Mouse (Mus musculus) CH12.LX (cell line): ENCODE results near the gene Scp2. TPM values are rescaled to one million over a fixed set of nuclear protein-coding genes. Genes with fewer than 3 reads are reported as not detected.

ENCODE experiments used
- DNase-seq: peaks from one replicate; pipeline ENCODE4 v3.0.0-alpha.2; 2013; ENCODE audit errors: extremely low read depth
- H3K27ac ChIP-seq: 2 replicates; pipeline ENCODE4 v1.5.1; 2012; ENCODE audit warnings: low read depth, mild to moderate bottlenecking, control low read depth, moderate library complexity; ENCODE audit not compliant: insufficient read depth
- H3K27me3 ChIP-seq: replicated peaks from 2 replicates; pipeline ENCODE3; 2012; ENCODE audit warnings: inconsistent platforms
- H3K36me3 ChIP-seq, 2 experiments: replicated peaks in 1 of 2; 2 replicates each; pipeline versions ENCODE3 to v1.6.1; 2012; ENCODE audit warnings: inconsistent platforms in 1 of 2, low read length in 1 of 2, mild to moderate bottlenecking in 1 of 2, mixed read lengths in 1 of 2, moderate library complexity in 1 of 2; ENCODE audit not compliant: control insufficient read depth in 1 of 2, insufficient read depth in 1 of 2
- H3K4me1 ChIP-seq, 2 experiments: 2 replicates each; pipeline ENCODE4 v1.6.1; 2012; ENCODE audit warnings: inconsistent platforms in 1 of 2, moderate library complexity in 1 of 2; ENCODE audit not compliant: insufficient read depth in 2 of 2, control insufficient read depth in 1 of 2
- H3K4me2 ChIP-seq: 2 replicates; pipeline ENCODE4 v1.6.1; 2012; ENCODE audit warnings: low read depth, mild to moderate bottlenecking, control low read depth; ENCODE audit not compliant: poor library complexity, insufficient read depth, severe bottlenecking
- H3K4me3 ChIP-seq, 3 experiments: fragments of 150-350 bp in 1 of 3; sonication (generic) in 1 of 3; replicated peaks in 1 of 3; 2 replicates each; pipeline versions ENCODE3 to v1.5.1; 2011 to 2012; ENCODE audit warnings: low read depth in 2 of 3, low read length in 2 of 3, mild to moderate bottlenecking in 2 of 3, moderate library complexity in 2 of 3, control low read depth in 1 of 3, improper control_type of control experiment in 1 of 3, inconsistent platforms in 1 of 3, mixed read lengths in 1 of 3; ENCODE audit not compliant: poor library complexity in 1 of 3
- H3K79me2 ChIP-seq: replicated peaks from 2 replicates; pipeline ENCODE4 v1.6.1; 2012; ENCODE audit warnings: mild to moderate bottlenecking, moderate library complexity; ENCODE audit not compliant: control insufficient read depth, poor library complexity, insufficient read depth, severe bottlenecking; ENCODE audit errors: extremely low read depth
- H3K9ac ChIP-seq: 2 replicates; pipeline ENCODE4 v1.6.1; 2012; ENCODE audit warnings: low read depth, mild to moderate bottlenecking, control low read depth, moderate library complexity; ENCODE audit not compliant: insufficient read depth
- H3K9me3 ChIP-seq: replicated peaks from 2 replicates; pipeline ENCODE3; 2012; ENCODE audit warnings: low read length, inconsistent platforms, mixed read lengths
- BHLHE40 ChIP-seq: IDR thresholded peaks from 2 replicates; pipeline ENCODE4 v1.6.1; 2011; ENCODE audit warnings: mild to moderate bottlenecking, low read depth, low read length, improper control_type of control experiment
- CHD2 ChIP-seq: IDR thresholded peaks from 2 replicates; pipeline ENCODE4 v1.6.1; 2011; ENCODE audit warnings: low read length, improper control_type of control experiment
- CTCF ChIP-seq, 2 experiments: IDR thresholded peaks in 1 of 2; conservative IDR thresholded peaks in 1 of 2; 2 replicates each; pipeline ENCODE4 v1.5.1; 2011 to 2012; ENCODE audit warnings: low read depth in 2 of 2, low read length in 2 of 2, improper control_type of control experiment in 1 of 2, inconsistent platforms in 1 of 2, mild to moderate bottlenecking in 1 of 2, moderate library complexity in 1 of 2
- ELF1 ChIP-seq: IDR thresholded peaks from 2 replicates; pipeline ENCODE4 v1.6.1; 2014; ENCODE audit warnings: low read depth, mild to moderate bottlenecking, inconsistent platforms, low read length, improper control_type of control experiment
- EP300 ChIP-seq: IDR thresholded peaks from 2 replicates; pipeline ENCODE4 v1.6.1; 2011; ENCODE audit warnings: low read length, improper control_type of control experiment
- HCFC1 ChIP-seq: IDR thresholded peaks from 2 replicates; pipeline ENCODE4 v1.6.1; 2012; ENCODE audit warnings: low read depth, mild to moderate bottlenecking, inconsistent platforms, low read length, improper control_type of control experiment
- JUN ChIP-seq: IDR thresholded peaks from 2 replicates; pipeline ENCODE4 v1.6.1; 2011; ENCODE audit warnings: low read depth, mild to moderate bottlenecking, low read length, improper control_type of control experiment, moderate library complexity; ENCODE audit not compliant: insufficient read depth
- MAFK ChIP-seq: IDR thresholded peaks from 2 replicates; pipeline ENCODE4 v1.6.1; 2011; ENCODE audit warnings: low read length, improper control_type of control experiment; ENCODE audit not compliant: insufficient replicate concordance
- MAX ChIP-seq: IDR thresholded peaks from 2 replicates; pipeline ENCODE4 v1.6.1; 2011; ENCODE audit warnings: low read length, improper control_type of control experiment
- MAZ ChIP-seq: IDR thresholded peaks from 2 replicates; pipeline ENCODE4 v1.6.1; 2012; ENCODE audit warnings: low read depth, mild to moderate bottlenecking, inconsistent platforms, low read length, improper control_type of control experiment, moderate library complexity
- MYC ChIP-seq: IDR thresholded peaks from 2 replicates; pipeline ENCODE4 v1.6.1; 2011; ENCODE audit warnings: low read depth, mild to moderate bottlenecking, improper control_type of control experiment, low read length
- NELFE ChIP-seq: IDR thresholded peaks from 2 replicates; pipeline ENCODE4 v1.6.1; 2011; ENCODE audit warnings: low read depth, low read length, improper control_type of control experiment
- PAX5 ChIP-seq: IDR thresholded peaks from 2 replicates; pipeline ENCODE4 v1.6.1; 2012; ENCODE audit warnings: low read length, inconsistent platforms, mixed read lengths
- POLR2A ChIP-seq: IDR thresholded peaks from 2 replicates; pipeline ENCODE4 v1.6.1; 2011; ENCODE audit warnings: low read depth, mild to moderate bottlenecking, improper control_type of control experiment, low read length
- RAD21 ChIP-seq: IDR thresholded peaks from 2 replicates; pipeline ENCODE4 v1.6.1; 2011; ENCODE audit warnings: low read depth, mild to moderate bottlenecking, low read length, improper control_type of control experiment, moderate library complexity
- RCOR1 ChIP-seq: conservative IDR thresholded peaks from 2 replicates; pipeline ENCODE4 v1.6.1; 2012; ENCODE audit warnings: low read depth, mild to moderate bottlenecking, inconsistent platforms, low read length, improper control_type of control experiment
- SIN3A ChIP-seq: IDR thresholded peaks from 2 replicates; pipeline ENCODE4 v1.6.1; 2012; ENCODE audit warnings: low read length, improper control_type of control experiment, inconsistent platforms
- TBP ChIP-seq: conservative IDR thresholded peaks from 2 replicates; pipeline ENCODE4 v1.6.1; 2011; ENCODE audit warnings: low read depth, low read length, improper control_type of control experiment
- UBTF ChIP-seq: IDR thresholded peaks from 2 replicates; pipeline ENCODE4 v1.6.1; 2012; ENCODE audit warnings: low read depth, mild to moderate bottlenecking, inconsistent platforms, low read length, improper control_type of control experiment, moderate library complexity
- USF1 ChIP-seq: IDR thresholded peaks from 2 replicates; pipeline ENCODE4 v1.6.1; 2014; ENCODE audit warnings: low read depth, mild to moderate bottlenecking, inconsistent platforms, low read length, improper control_type of control experiment
- USF2 ChIP-seq: conservative IDR thresholded peaks from 2 replicates; pipeline ENCODE4 v1.6.1; 2011; ENCODE audit warnings: low read depth, low read length, improper control_type of control experiment
- ZC3H11A ChIP-seq: IDR thresholded peaks from 2 replicates; pipeline ENCODE4 v1.6.1; 2012; ENCODE audit warnings: low read depth, mild to moderate bottlenecking, inconsistent platforms, low read length, improper control_type of control experiment
- ZKSCAN1 ChIP-seq: IDR thresholded peaks from 2 replicates; pipeline ENCODE4 v1.6.1; 2012; ENCODE audit warnings: low read depth, inconsistent platforms, low read length, improper control_type of control experiment, borderline replicate concordance
- ZMIZ1 ChIP-seq: IDR thresholded peaks from 2 replicates; pipeline ENCODE4 v1.6.1; 2012; ENCODE audit warnings: low read depth, mild to moderate bottlenecking, inconsistent platforms, low read length, improper control_type of control experiment
- dilution Hi-C: fragments of 300-500 bp; cut with MboI; formaldehyde crosslinking; loops from 2 replicates; pipeline ENCODE4 v1.14.3; 2020; ENCODE audit warnings: low sequenced_read_pairs; ENCODE audit not compliant: extremely low pct_unique_long_range_greater_than_20kb, extremely low pct_ligation_motif_present
- in situ Hi-C: fragments of 300-500 bp; cut with MboI; formaldehyde crosslinking; loops from 3 replicates; pipeline ENCODE4 v1.14.3; 2019; ENCODE audit warnings: low sequenced_read_pairs, low pct_ligation_motif_present, low pct_unique_long_range_greater_than_20kb, mixed read lengths
- polyA plus RNA-seq: library from polyadenylated mRNA; unstranded; fragments of >175 nt; gene quantifications from 2 replicates; pipeline ENCODE4 v1.2.1, GENCODE M21; 2012; ENCODE audit warnings: low read depth; ENCODE audit not compliant: insufficient read length
- total RNA-seq, 2 experiments: library from RNA; depleted of rRNA; stranded (reverse); fragments of 300-350 nt in 1 of 2; fragments of >200 nt in 1 of 2; gene quantifications; 2 replicates each; pipeline ENCODE4 v1.2.3; 2012 to 2014

Scp2 gene
- total and polyA plus RNA-seq, 3 experiments = 65.0 to 127 (median 97.8) TPM

- TF ChIP-seq RCOR1 = no peak
- TF ChIP-seq UBTF = no peak
- no peak for TF ChIP-seq EP300
- no peak for TF ChIP-seq MAFK
- no peak for TF ChIP-seq ELF1
- TF ChIP-seq USF1 = no peak
- TF ChIP-seq POLR2A = no peak
- TF ChIP-seq NELFE = no peak
- no peak for TF ChIP-seq MAZ
- no peak overlapping the region for H3K4me2 ChIP-seq
- no peak overlapping the region for H3K4me3 ChIP-seq
- no peak overlapping the region for H3K27ac ChIP-seq
- H3K9ac ChIP-seq = no peak overlapping the region
- dilution Hi-C loops (no loop called here), in situ Hi-C loops (no loop called here)
- DNase-seq = no peak
- H3K4me1 ChIP-seq = peaks cover 0 to 6% of the 10 kb centered on the region in 2 experiments; a peak in 1 of 4 replicates
- H3K79me2 ChIP-seq = no peaks in the 10 kb centered on the region
- H3K9me3 ChIP-seq = no peaks in the 10 kb centered on the region
- H3K27me3 ChIP-seq = no peaks in the 10 kb centered on the region
- H3K36me3 ChIP-seq = peaks cover 49 to 88% of the 10 kb centered on the region in 2 experiments
These were observed 93.0 kb downstream of the Scp2 start for GRCm38 (mm10) chr4:108051687-108052274.

GRCm38 (mm10) chr4:108046136-108046535 is 98.7 kb downstream of the Scp2 start:
- Histone ChIP-seq H3K4me3 (no peak overlapping the region), H3K27ac (no peak overlapping the region), H3K9ac (no peak overlapping the region), H3K4me2 (no peak overlapping the region), H3K9me3 (no peaks in the 10 kb centered on the region), H3K27me3 (no peaks in the 10 kb centered on the region), H3K36me3 (peaks cover 43 to 78% of the 10 kb centered on the region in 2 experiments), H3K4me1 (peaks cover 0 to 6% of the 10 kb centered on the region in 2 experiments; a peak in 1 of 4 replicates), H3K79me2 (no peaks in the 10 kb centered on the region)
- TF ChIP-seq JUN = no peak
- no peak for TF ChIP-seq ZC3H11A
- TF ChIP-seq RAD21 = no peak
- TF ChIP-seq PAX5 = no peak
- TF ChIP-seq POLR2A = no peak
- TF ChIP-seq SIN3A = no peak
- no peak for TF ChIP-seq MAZ
- TF ChIP-seq ELF1 = no peak
- TF ChIP-seq ZMIZ1 = no peak
- no peak for TF ChIP-seq CHD2
- no peak for TF ChIP-seq HCFC1
- no peak for TF ChIP-seq MYC
- TF ChIP-seq USF2 = no peak
- TF ChIP-seq TBP = no peak
- TF ChIP-seq BHLHE40 = no peak
- no peak for TF ChIP-seq CTCF (conservative IDR thresholded peaks at IDR 0.05 in 1 of 2, IDR thresholded peaks at IDR 0.05 in 1 of 2; ENCODE audit: low read depth in 2 of 2, low read length in 2 of 2)
- no peak for TF ChIP-seq MAX
- TF ChIP-seq ZKSCAN1 = no peak
- DNase-seq = no peak
- in situ Hi-C loops (no loop called here), dilution Hi-C loops (no loop called here)
